Mouse (Mus musculus) lung, postnatal 0 days (tissue): ENCODE measurements around the gene Wipi2. TPM values are rescaled to one million over a fixed set of nuclear protein-coding genes. Genes with fewer than 3 reads are reported as not detected.

Experiments used
- ATAC-seq: fragments of 200-750 bp; cut with Nextera tagmentation; 2 replicates; pipeline ENCODE4 v1.8.0; 2017; ENCODE audit warnings: moderate library complexity
- DNase-seq: peaks from one replicate; pipeline ENCODE4 v3.0.0-alpha.2; 2016; ENCODE audit warnings: low spot score
- H3K27ac ChIP-seq: fragments of 300-500 bp; sonication (generic); 2 replicates; pipeline ENCODE4 v1.5.1; 2014; ENCODE audit warnings: antibody characterized with exemption, mild to moderate bottlenecking, low read length, mixed read lengths
- H3K27me3 ChIP-seq: fragments of 300-500 bp; sonication (generic); replicated peaks from 2 replicates; pipeline ENCODE4 v1.6.1; 2014; ENCODE audit warnings: low read length, mixed read lengths; ENCODE audit not compliant: insufficient read depth
- H3K36me3 ChIP-seq: fragments of 300-500 bp; sonication (generic); 2 replicates; pipeline ENCODE4 v1.6.1; 2014; ENCODE audit warnings: low read length, mixed read lengths; ENCODE audit not compliant: insufficient read depth
- H3K4me1 ChIP-seq: fragments of 300-500 bp; sonication (generic); 2 replicates; pipeline ENCODE4 v1.6.1; 2014; ENCODE audit warnings: antibody characterized with exemption, low read depth, low read length, mixed read lengths; ENCODE audit not compliant: insufficient read depth
- H3K4me2 ChIP-seq: fragments of 300-500 bp; sonication (generic); replicated peaks from 2 replicates; pipeline ENCODE4 v1.6.1; 2014; ENCODE audit warnings: low read depth, mild to moderate bottlenecking, low read length, moderate library complexity, mixed read lengths
- H3K4me3 ChIP-seq: fragments of 300-500 bp; sonication (generic); 2 replicates; pipeline ENCODE4 v1.5.1; 2014; ENCODE audit warnings: low read depth, low read length
- H3K9ac ChIP-seq: fragments of 300-500 bp; sonication (generic); replicated peaks from 2 replicates; pipeline ENCODE4 v1.6.1; 2014; ENCODE audit warnings: low read depth, mild to moderate bottlenecking
- H3K9me3 ChIP-seq: fragments of 300-500 bp; sonication (generic); 2 replicates; pipeline ENCODE4 v1.6.1; 2016; ENCODE audit warnings: low read length, mixed read lengths
- CTCF ChIP-seq: IDR thresholded peaks from 2 replicates; pipeline ENCODE4 v1.5.1; 2016; ENCODE audit warnings: antibody characterized with exemption, mild to moderate bottlenecking
- EP300 ChIP-seq: IDR thresholded peaks from 2 replicates; pipeline ENCODE4 v1.6.1; 2016; ENCODE audit warnings: antibody characterized with exemption, mild to moderate bottlenecking, control low read depth
- WGBS: fragments of 180-500 bp; shearing (Covaris S2); extraction: QIAGEN DNeasy Blood & Tissue Kit; methylation state at CpG from one replicate; pipeline ENCODE4 v1.1.7; 2014; 5-methylcytosine and 5-hydroxymethylcytosine counted together
- polyA plus RNA-seq: library from polyadenylated mRNA; unstranded; fragments of >200 nt; fragmentation: Nextera tagmentation; extraction: Ambion mirVana; gene quantifications from 2 replicates; pipeline ENCODE4 v1.2.1, GENCODE M21; 2015

The Wipi2 gene
- polyA plus RNA-seq, 1 experiment from 2014 or later, result 26.6 TPM

DNA sequence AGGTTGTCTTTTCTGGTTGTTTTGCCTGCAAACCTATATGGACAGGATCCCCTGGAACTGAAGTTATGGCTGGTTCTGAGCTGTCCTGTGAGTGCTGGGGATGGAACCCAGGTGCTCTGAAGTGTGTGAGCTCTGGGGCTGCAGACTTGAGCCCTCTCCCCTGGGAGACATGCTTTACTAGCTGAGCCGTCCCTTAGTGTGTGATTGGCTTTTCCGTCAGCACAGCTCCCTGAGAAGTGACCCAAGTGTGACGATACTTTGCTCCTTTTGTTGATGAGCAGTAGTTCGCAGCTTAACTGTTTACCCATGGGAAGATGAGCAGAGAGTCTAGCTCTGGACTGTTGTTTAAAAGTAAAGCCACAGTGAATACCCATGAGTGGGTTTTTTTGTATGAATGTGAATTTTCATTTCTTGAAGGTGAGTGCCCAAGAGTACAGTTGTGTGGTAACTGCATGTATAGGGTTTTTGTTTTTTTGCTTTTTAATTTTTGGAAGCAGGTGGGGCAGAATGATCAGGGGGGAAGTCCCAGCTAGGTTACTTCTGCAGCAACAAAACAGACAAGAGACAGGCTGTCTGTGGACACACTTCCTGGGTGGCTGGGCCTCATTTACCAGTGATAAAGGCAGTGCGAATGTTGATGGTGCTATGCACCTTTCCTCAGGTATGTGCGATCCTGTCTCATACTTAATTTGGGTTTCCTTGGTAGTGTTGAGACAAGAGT is 14.0 kb downstream of the Wipi2 start:
- DNase-seq (no peak), ATAC-seq (no peak)
- Histone ChIP-seq H3K4me1 (no peaks in the 10 kb centered on the region), H3K4me3 (no peak overlapping the region), H3K27me3 (no peaks in the 10 kb centered on the region), H3K9ac (no peak overlapping the region), H3K9me3 (no peaks in the 10 kb centered on the region), H3K4me2 (no peak overlapping the region), H3K36me3 (peaks cover 6% of the 10 kb centered on the region; the same call in 1 of the 2 replicates), H3K27ac (no peak overlapping the region)
- TF ChIP-seq CTCF (no peak), EP300 (no peak)
- WGBS, result 84% methylated on average over 6 of the region's 6 CpGs

DNA sequence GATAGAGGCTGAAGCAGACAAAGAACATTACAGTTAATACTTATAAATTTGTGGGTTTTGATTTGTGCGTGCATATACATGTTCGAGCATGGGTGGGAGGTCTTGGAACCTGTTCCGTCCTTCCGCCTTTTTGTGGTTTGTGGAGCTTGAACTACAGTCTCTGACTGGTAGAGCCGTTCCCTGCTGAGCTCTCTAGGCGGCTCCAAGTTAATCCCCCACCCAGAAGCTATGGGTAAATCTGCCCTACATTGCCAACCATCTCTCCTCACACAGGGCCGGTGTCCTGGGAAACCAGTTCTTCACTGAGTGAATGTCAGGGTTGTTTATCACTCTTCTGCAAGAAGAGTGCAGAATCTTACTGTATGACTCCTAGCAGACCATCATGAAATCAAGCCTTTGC is 20.7 kb downstream of the Wipi2 start:
- DNase-seq (no peak), ATAC-seq (no peak)
- 84% methylated on average over 7 of the region's 7 CpGs for WGBS
- Histone ChIP-seq H3K36me3 (0 out of 2 replicates have a peak, but pooled peaks cover 3% of the 10 kb centered on the region), H3K4me2 (no peak overlapping the region), H3K9ac (no peak overlapping the region), H3K27me3 (no peaks in the 10 kb centered on the region), H3K27ac (no peak overlapping the region), H3K4me3 (no peak overlapping the region), H3K4me1 (no peaks in the 10 kb centered on the region), H3K9me3 (no peaks in the 10 kb centered on the region)
- TF ChIP-seq EP300, result no peak
- TF ChIP-seq CTCF, result no peak

DNA sequence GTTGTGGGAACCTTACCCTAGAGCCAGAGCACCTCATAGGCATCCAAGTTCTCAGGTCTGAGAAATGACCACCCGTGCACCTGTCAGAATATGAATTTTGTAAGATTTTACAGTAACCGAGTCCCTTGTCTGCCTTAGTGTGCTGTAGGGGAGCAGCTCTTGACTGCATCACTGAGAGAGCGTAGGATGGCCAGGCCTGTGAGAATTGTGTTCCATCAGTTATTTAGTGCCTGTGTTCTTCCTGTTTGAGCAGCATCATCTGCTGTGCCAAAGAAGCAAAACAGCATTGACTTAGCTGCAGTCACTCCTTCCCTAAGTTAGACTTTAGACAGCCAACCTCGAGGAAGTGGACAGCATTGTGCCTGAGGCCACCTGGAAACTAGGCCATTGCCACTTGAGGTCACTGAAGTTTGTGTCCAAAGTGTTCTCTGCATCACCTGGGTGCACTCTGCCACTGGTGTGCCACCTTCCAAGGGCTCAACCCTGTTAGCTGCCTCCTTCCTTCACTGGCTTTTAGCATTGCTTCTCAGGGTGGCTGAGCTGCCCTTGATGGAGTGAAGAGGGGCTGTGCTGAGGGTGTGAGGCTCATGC is 22.1 kb downstream of the Wipi2 start:
- no peak overlapping the region for H3K9ac ChIP-seq
- WGBS, result 92% methylated on average over 4 of the region's 4 CpGs
- TF ChIP-seq EP300, result no peak
- TF ChIP-seq CTCF, result no peak
- no peaks in the 10 kb centered on the region for H3K27me3 ChIP-seq
- H3K4me2 ChIP-seq, result no peak overlapping the region
- H3K9me3 ChIP-seq, result no peaks in the 10 kb centered on the region
- H3K4me3 ChIP-seq, result no peak overlapping the region
- no peak overlapping the region for H3K27ac ChIP-seq
- ATAC-seq, result no peak
- no peaks in the 10 kb centered on the region for H3K4me1 ChIP-seq
- DNase-seq, result no peak
- H3K36me3 ChIP-seq, result 0 out of 2 replicates have a peak, but pooled peaks cover 3% of the 10 kb centered on the region

DNA sequence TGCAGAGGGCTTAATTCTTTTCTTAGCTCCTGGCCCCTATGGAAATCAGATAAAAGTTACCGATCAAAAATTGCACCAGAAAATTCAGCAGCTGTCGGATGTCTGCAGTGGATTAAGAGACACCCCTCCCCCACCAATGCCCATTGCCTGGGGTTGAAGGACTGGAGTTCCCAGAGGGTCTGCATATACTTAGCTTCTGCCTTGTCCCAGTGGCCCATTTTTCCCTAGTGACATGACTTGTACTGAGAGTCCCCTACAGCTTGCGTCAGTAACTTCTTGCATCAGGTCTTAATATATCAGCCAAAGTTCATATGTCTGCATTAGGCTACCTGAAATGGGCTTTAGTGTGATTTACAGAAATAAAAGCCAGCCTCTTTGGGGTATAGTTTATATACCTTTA is 22.9 kb downstream of the Wipi2 start:
- no peak for TF ChIP-seq CTCF
- no peak for TF ChIP-seq EP300
- Histone ChIP-seq H3K36me3 (no peaks in the 10 kb centered on the region), H3K27me3 (no peaks in the 10 kb centered on the region), H3K4me3 (no peak overlapping the region), H3K9me3 (no peaks in the 10 kb centered on the region), H3K4me2 (no peak overlapping the region), H3K4me1 (no peaks in the 10 kb centered on the region), H3K27ac (no peak overlapping the region), H3K9ac (no peak overlapping the region)
- WGBS, result 65% methylated on average over 3 of the region's 3 CpGs
- ATAC-seq, result no peak
- no peak for DNase-seq

DNA sequence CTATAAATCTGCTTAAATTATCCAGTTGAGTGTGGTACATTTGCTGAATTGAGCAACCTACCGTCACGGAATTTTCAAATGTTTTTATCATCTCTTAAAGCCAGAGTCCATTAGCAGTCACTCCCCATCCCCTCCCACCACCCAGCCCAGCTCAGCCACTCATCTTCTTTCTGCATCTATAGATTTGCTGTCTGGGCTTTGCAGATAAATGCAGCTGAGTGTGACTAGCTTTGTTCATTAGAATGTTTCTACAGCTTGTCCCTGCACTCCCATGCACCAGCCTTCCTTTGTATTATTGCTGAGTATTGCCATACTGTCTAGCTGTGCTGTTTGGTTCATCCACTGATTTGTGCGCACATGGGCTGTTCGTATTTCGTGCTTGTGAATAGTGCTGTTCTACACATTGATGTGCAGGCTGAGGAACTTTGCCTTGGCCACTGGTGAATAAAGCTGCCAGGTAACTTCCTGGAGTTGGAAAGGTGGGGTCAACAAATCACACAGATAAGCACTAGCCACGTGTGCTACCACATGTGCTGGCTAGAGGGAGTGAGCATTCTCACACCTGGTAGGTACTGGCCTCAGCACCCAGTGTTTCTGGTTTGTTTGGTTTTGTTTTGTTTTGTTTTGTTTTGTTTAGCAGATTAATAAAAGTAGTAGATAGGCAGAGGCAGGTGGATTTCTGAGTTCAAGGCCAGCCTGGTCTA is 23.4 kb downstream of the Wipi2 start:
- ATAC-seq, result no peak
- Histone ChIP-seq H3K9me3 (no peaks in the 10 kb centered on the region), H3K36me3 (peaks cover 2% of the 10 kb centered on the region; the same call in 1 of the 2 replicates)

DNA sequence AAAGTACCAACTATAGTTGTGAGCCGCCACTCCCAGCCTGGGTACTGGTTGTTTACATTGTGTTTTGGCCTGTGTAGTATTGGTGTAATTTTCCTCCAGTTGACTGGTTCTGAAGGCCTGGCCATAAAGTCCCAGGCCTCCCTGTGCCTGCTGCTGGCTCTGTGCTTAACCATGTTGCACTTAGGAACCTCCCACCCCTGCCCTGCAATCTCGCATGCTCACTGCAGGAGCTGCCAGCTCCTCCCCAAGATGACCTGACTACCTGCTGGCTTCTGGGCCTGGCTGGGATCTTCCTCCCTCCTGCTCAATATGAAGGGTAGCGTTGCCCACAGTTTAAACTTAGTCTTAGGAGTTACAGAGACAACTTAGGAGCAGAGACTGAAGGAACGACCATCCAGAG is 24.8 kb downstream of the Wipi2 start:
- H3K4me2 ChIP-seq, result no peak overlapping the region
- ATAC-seq (no peak), DNase-seq (no peak)
- no peaks in the 10 kb centered on the region for H3K27me3 ChIP-seq
- no peak for TF ChIP-seq CTCF
- no peak for TF ChIP-seq EP300
- no peak overlapping the region for H3K27ac ChIP-seq
- no peaks in the 10 kb centered on the region for H3K4me1 ChIP-seq
- H3K36me3 ChIP-seq, result peaks cover 14% of the 10 kb centered on the region; the same call in 1 of the 2 replicates
- H3K9me3 ChIP-seq, result no peaks in the 10 kb centered on the region
- H3K4me3 ChIP-seq, result no peak overlapping the region
- 81% methylated on average over 4 of the region's 4 CpGs for WGBS
- H3K9ac ChIP-seq, result no peak overlapping the region

More for the DNA sequence above, 23.4 kb downstream of the Wipi2 start:
- H3K4me2 ChIP-seq, result no peak overlapping the region
- H3K4me1 ChIP-seq, result no peaks in the 10 kb centered on the region
- H3K27me3 ChIP-seq, result no peaks in the 10 kb centered on the region
- no peak overlapping the region for H3K4me3 ChIP-seq
- DNase-seq, result peak; percentile 6
- WGBS, result 73% methylated on average over 6 of the region's 6 CpGs
- H3K27ac ChIP-seq, result no peak overlapping the region
- TF ChIP-seq CTCF (no peak), EP300 (no peak)
- no peak overlapping the region for H3K9ac ChIP-seq
